Mouse (Mus musculus): ENCODE data around the gene Meis1.

DNA sequence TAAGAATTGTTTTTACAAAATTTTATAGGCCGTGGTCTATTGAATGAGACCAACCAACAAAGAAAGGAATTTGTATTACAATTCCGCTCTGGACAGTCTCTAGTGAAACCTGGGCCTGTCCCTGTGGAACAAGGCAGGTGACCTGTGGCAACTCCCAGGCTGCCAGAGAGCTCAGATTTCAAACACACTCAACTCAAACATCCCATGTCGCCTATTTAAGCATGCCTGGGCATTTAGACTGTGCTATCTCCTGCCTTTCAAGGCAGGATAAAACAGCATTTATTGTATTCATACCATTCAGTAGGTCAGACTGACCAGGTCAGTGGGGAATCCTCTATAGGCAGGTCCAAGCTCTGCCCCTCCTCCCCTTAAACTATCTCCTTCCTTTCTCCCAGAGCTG lies 73.0 kb downstream of the Meis1 start:
- no peak for TF ChIP-seq CTCF (IDR thresholded peaks at IDR 0.05; ENCODE audit: borderline replicate concordance, insufficient read depth, low read length)
- TF ChIP-seq POLR2A (IDR thresholded peaks at IDR 0.05; ENCODE audit: low read depth, low read length): no peak

Measured in embryonic fibroblast, embryonic 13.5 days (primary cell).